10 mouse cellular contexts compared by ENCODE assay signal in genomic region chr9:61284201-61285021, GRCm38 (mm10).
DNase-seq lines count a peak whose midpoint lies in the region; ATAC-seq and TF ChIP-seq lines count a peak whose summit lies in the region.
"Had no signal": no experiment of that assay in that cellular context is flagged by ENCODE, and none has a peak within 500 bp of the region (broad histone marks: within the 10 kb centered on the region; RNA-seq: fewer than 3 reads in every experiment).

No protein-coding gene starts in this region.

- CTCF ChIA-PET in Patski (lab: Charles Lee) = no interaction called here

- H3K27me3 ChIP-seq in Patski = no peaks in the 10 kb centered on the region

- DNase-seq in kidney, adult 11 months = peak; percentile 89
- no peak for DNase-seq in kidney, postnatal 10 days
- DNase-seq in 3134 (ENCODE audit: extremely low read depth, insufficient read length, low spot score) (peak; percentile 82), Patski (ENCODE audit: low read depth, low spot score) (peak; percentile 91), adipocyte (ENCODE audit: low spot score) (no peak)
- no peak for DNase-seq in adrenal gland, postnatal 4 days (ENCODE audit: low spot score in 2 of 2)
- DNase-seq in adrenal gland, postnatal 10 days = no peak
- DNase-seq: adrenal gland, adult 2 months; embryo, embryonic 11 days had no signal

- ATAC-seq in Patski = peak; percentile 75
- 0 out of 2 replicates have a peak, but pooled peaks have one; percentile 46 for ATAC-seq in erythroid progenitor cell, adult 5-6 weeks (replicated peaks; ENCODE audit: low FRiP score, poor library complexity, severe bottlenecking)

- no peak for TF ChIP-seq CTCF in Patski (IDR thresholded peaks at IDR 0.05)

- POLR2A ChIA-PET in Patski (lab: Charles Lee) = interaction anchor here (1.2 kb wide), 1 partner anchor 11 kb away, joined by 3 read pairs; no protein-coding TSS in a partner anchor

- in situ Hi-C loops in Patski (cut with MboI; ENCODE audit: low pct_unique_long_range_greater_than_20kb) = loop anchor here (5.0 kb wide), 1 partner anchor 83 kb away; no protein-coding TSS in a partner anchor

Comparison
In these comparisons a context has a peak if more than half of its experiments do, and no peak if none do; other contexts are left out.
1. DNase-seq: peak in kidney, adult 11 months (single experiment), 3134 (single experiment) and Patski (single experiment); none in kidney, postnatal 10 days (single experiment), adipocyte (single experiment), adrenal gland, postnatal 4 days (0 of 2) and adrenal gland, postnatal 10 days (single experiment).